Mouse (Mus musculus) intestine, embryonic 16.5 days (tissue): ENCODE data around the gene Atg16l1. TPM values are rescaled to one million over a fixed set of nuclear protein-coding genes. Genes with fewer than 3 reads are reported as not detected.

Experiments used
- ATAC-seq: fragments of 200-750 bp; cut with Nextera tagmentation; 2 replicates; pipeline ENCODE4 v1.8.0; 2017; ENCODE audit warnings: moderate TSS enrichment, moderate library complexity
- H3K27ac ChIP-seq: fragments of 300-500 bp; sonication (generic); 2 replicates; pipeline ENCODE4 v1.5.1; 2014; ENCODE audit warnings: mild to moderate bottlenecking, low read length
- H3K27me3 ChIP-seq: fragments of 300-500 bp; sonication (generic); replicated peaks from 2 replicates; pipeline ENCODE4 v1.6.1; 2014; ENCODE audit warnings: low read length, control low read depth, mixed read lengths; ENCODE audit not compliant: control insufficient read depth, insufficient read depth
- H3K36me3 ChIP-seq: fragments of 300-500 bp; sonication (generic); 2 replicates; pipeline ENCODE4 v1.6.1; 2014; ENCODE audit warnings: low read length, control low read depth; ENCODE audit not compliant: control insufficient read depth, insufficient read depth
- H3K4me1 ChIP-seq: fragments of 300-500 bp; sonication (generic); 2 replicates; pipeline ENCODE4 v1.6.1; 2014; ENCODE audit warnings: low read length, control low read depth, mixed read lengths; ENCODE audit not compliant: control insufficient read depth, insufficient read depth
- H3K4me2 ChIP-seq: fragments of 300-500 bp; sonication (generic); 2 replicates; pipeline ENCODE4 v1.6.1; 2014; ENCODE audit warnings: low read depth, low read length, control low read depth
- H3K4me3 ChIP-seq: fragments of 300-500 bp; sonication (generic); 2 replicates; pipeline ENCODE4 v1.5.1; 2014; ENCODE audit warnings: mild to moderate bottlenecking, low read length
- H3K9ac ChIP-seq: fragments of 300-500 bp; sonication (generic); 2 replicates; pipeline ENCODE4 v1.6.1; 2014; ENCODE audit warnings: low read depth, low read length
- H3K9me3 ChIP-seq: fragments of 300-500 bp; sonication (generic); 2 replicates; pipeline ENCODE4 v1.6.1; 2016; ENCODE audit warnings: low read length, control low read depth; ENCODE audit not compliant: control insufficient read depth
- WGBS: fragments of 180-500 bp; shearing (Covaris S2); extraction: QIAGEN DNeasy Blood & Tissue Kit; methylation state at CpG from one replicate; pipeline ENCODE4 v1.1.7; 2014; 5-methylcytosine and 5-hydroxymethylcytosine counted together
- polyA plus RNA-seq: library from polyadenylated mRNA; unstranded; fragments of >200 nt; fragmentation: Nextera tagmentation; extraction: Ambion mirVana; gene quantifications from 2 replicates; pipeline ENCODE4 v1.2.1, GENCODE M21; 2015

Gene Atg16l1
- polyA plus RNA-seq, 1 experiment from 2014 or later = 24.6 TPM

- ATAC-seq = no peak
- no peak overlapping the region for H3K4me2 ChIP-seq
- no peak overlapping the region for H3K27ac ChIP-seq
- H3K9ac ChIP-seq = no peak overlapping the region
- H3K36me3 ChIP-seq = no peaks in the 10 kb centered on the region
- no peaks in the 10 kb centered on the region; the same call in 1 of the 2 replicates for H3K27me3 ChIP-seq
- H3K4me3 ChIP-seq = no peak overlapping the region
- WGBS = 76% methylated on average over 2 of the region's 2 CpGs
- no peaks in the 10 kb centered on the region for H3K4me1 ChIP-seq
- H3K9me3 ChIP-seq = no peaks in the 10 kb centered on the region
Observed at GRCm38 (mm10) chr1:87729070-87729469, 26.6 kb upstream of the Atg16l1 start.

GRCm38 (mm10) chr1:87729850-87730249 lies 25.8 kb upstream of the Atg16l1 start:
- Histone ChIP-seq H3K27me3 (no peaks in the 10 kb centered on the region; the same call in 1 of the 2 replicates), H3K36me3 (no peaks in the 10 kb centered on the region), H3K27ac (no peak overlapping the region), H3K4me3 (no peak overlapping the region), H3K9me3 (no peaks in the 10 kb centered on the region), H3K4me2 (no peak overlapping the region), H3K4me1 (no peaks in the 10 kb centered on the region), H3K9ac (no peak overlapping the region)
- no peak for ATAC-seq
- WGBS = 83% methylated on average over 6 of the region's 6 CpGs

GRCm38 (mm10) chr1:87730271-87730670 lies 25.4 kb upstream of the Atg16l1 start:
- no peak overlapping the region for H3K4me3 ChIP-seq
- H3K27ac ChIP-seq = no peak overlapping the region
- WGBS = 81% methylated on average over 7 of the region's 7 CpGs
- H3K9me3 ChIP-seq = no peaks in the 10 kb centered on the region
- ATAC-seq = no peak
- no peak overlapping the region for H3K4me2 ChIP-seq
- H3K4me1 ChIP-seq = no peaks in the 10 kb centered on the region
- H3K9ac ChIP-seq = no peak overlapping the region
- no peaks in the 10 kb centered on the region; the same call in 1 of the 2 replicates for H3K27me3 ChIP-seq
- no peaks in the 10 kb centered on the region for H3K36me3 ChIP-seq

- no peak for ATAC-seq
- H3K4me3 ChIP-seq = no peak overlapping the region
- no peak overlapping the region for H3K9ac ChIP-seq
- H3K4me1 ChIP-seq = no peaks in the 10 kb centered on the region
- H3K36me3 ChIP-seq = no peaks in the 10 kb centered on the region
- no peak overlapping the region for H3K27ac ChIP-seq
- no peaks in the 10 kb centered on the region for H3K9me3 ChIP-seq
- no peaks in the 10 kb centered on the region for H3K27me3 ChIP-seq
- WGBS = 83% methylated on average over 5 of the region's 5 CpGs
- H3K4me2 ChIP-seq = no peak overlapping the region
Observed at GRCm38 (mm10) chr1:87733212-87733611, 22.5 kb upstream of the Atg16l1 start.

GRCm38 (mm10) chr1:87734153-87734552 lies 21.5 kb upstream of the Atg16l1 start:
- no peak overlapping the region for H3K9ac ChIP-seq
- no peak overlapping the region for H3K4me3 ChIP-seq
- no peak overlapping the region for H3K27ac ChIP-seq
- H3K4me1 ChIP-seq = no peaks in the 10 kb centered on the region
- H3K9me3 ChIP-seq = no peaks in the 10 kb centered on the region
- H3K27me3 ChIP-seq = no peaks in the 10 kb centered on the region
- WGBS = 82% methylated on average over 3 of the region's 3 CpGs
- H3K36me3 ChIP-seq = no peaks in the 10 kb centered on the region
- no peak for ATAC-seq
- H3K4me2 ChIP-seq = no peak overlapping the region

GRCm38 (mm10) chr1:87740584-87741290 lies 14.9 kb upstream of the Atg16l1 start:
- Histone ChIP-seq H3K36me3 (no peaks in the 10 kb centered on the region), H3K27me3 (no peaks in the 10 kb centered on the region), H3K9ac (no peak overlapping the region), H3K27ac (no peak overlapping the region), H3K4me3 (no peak overlapping the region), H3K4me2 (no peak overlapping the region), H3K9me3 (no peaks in the 10 kb centered on the region), H3K4me1 (no peaks in the 10 kb centered on the region)
- WGBS = 70% methylated on average over 6 of the region's 6 CpGs
- no peak for ATAC-seq

- Histone ChIP-seq H3K27ac (no peak overlapping the region), H3K4me1 (no peaks in the 10 kb centered on the region), H3K4me2 (no peak overlapping the region), H3K36me3 (no peaks in the 10 kb centered on the region), H3K4me3 (no peak overlapping the region), H3K9me3 (no peaks in the 10 kb centered on the region), H3K27me3 (no peaks in the 10 kb centered on the region), H3K9ac (no peak overlapping the region)
- ATAC-seq = no peak
Observed at GRCm38 (mm10) chr1:87749360-87749973, 6.2 kb upstream of the Atg16l1 start.

- Histone ChIP-seq H3K4me1 (no peaks in the 10 kb centered on the region), H3K27ac (no peak overlapping the region), H3K9ac (no peak overlapping the region), H3K27me3 (no peaks in the 10 kb centered on the region), H3K36me3 (no peaks in the 10 kb centered on the region; the same call in 1 of the 2 replicates), H3K4me3 (no peak overlapping the region), H3K9me3 (no peaks in the 10 kb centered on the region), H3K4me2 (no peak overlapping the region)
- no peak for ATAC-seq
- WGBS = 85% methylated on average over 3 of the region's 3 CpGs
Observed at GRCm38 (mm10) chr1:87763821-87764220, 8.2 kb downstream of the Atg16l1 start.

GRCm38 (mm10) chr1:87765741-87766140 lies 10.1 kb downstream of the Atg16l1 start:
- WGBS = 82% methylated on average over 2 of the region's 2 CpGs
- Histone ChIP-seq H3K27ac (no peak overlapping the region), H3K4me1 (no peaks in the 10 kb centered on the region), H3K4me2 (no peak overlapping the region), H3K27me3 (no peaks in the 10 kb centered on the region), H3K36me3 (no peaks in the 10 kb centered on the region; the same call in 1 of the 2 replicates), H3K4me3 (no peak overlapping the region), H3K9me3 (no peaks in the 10 kb centered on the region), H3K9ac (no peak overlapping the region)
- no peak for ATAC-seq
